Mouse (Mus musculus) cerebellum, adult 2 months (tissue): ENCODE data around the gene Cd22.

Experiments used
- CTCF ChIP-seq: fragments of 200-500 bp; IDR thresholded peaks from 2 replicates; pipeline ENCODE4 v1.5.1; 2011; ENCODE audit warnings: low read depth, mild to moderate bottlenecking, control low read depth, low read length, moderate library complexity, borderline replicate concordance; ENCODE audit not compliant: insufficient read depth
- POLR2A ChIP-seq: fragments of 200-500 bp; IDR thresholded peaks from 2 replicates; pipeline ENCODE4 v1.6.1; 2011; ENCODE audit warnings: low read length, control low read depth, borderline replicate concordance; ENCODE audit not compliant: insufficient read depth

- TF ChIP-seq CTCF: no peak
- no peak for TF ChIP-seq POLR2A
Observed at GRCm38 (mm10) chr7:30826660-30827059, 53.5 kb downstream of the Cd22 start.
